Mouse (Mus musculus) liver, embryonic 14.5 days (tissue): ENCODE measurements around the gene Arhgap10.

Experiments
- CTCF ChIP-seq: IDR thresholded peaks from 2 replicates; pipeline ENCODE4 v1.5.1; 2016; ENCODE audit warnings: antibody characterized with exemption, low read depth, control low read depth
- EP300 ChIP-seq: IDR thresholded peaks from 2 replicates; pipeline ENCODE4 v1.6.1; 2016; ENCODE audit warnings: antibody characterized with exemption, low read depth

- TF ChIP-seq EP300 (no peak), CTCF (no peak)
These were observed 188.0 kb downstream of the Arhgap10 start for GRCm38 (mm10) chr8:77329783-77330182.
